Mouse (Mus musculus) G1E (cell line): ENCODE data around the gene Nsl1.

Experiments used
- CTCF ChIP-seq: IDR thresholded peaks from 2 replicates; pipeline ENCODE4 v1.5.1; 2012; ENCODE audit warnings: low read depth, low read length, inconsistent platforms, mixed read lengths
- GATA1 ChIP-seq: IDR thresholded peaks from 2 replicates; pipeline ENCODE4 v1.6.1; 2012; ENCODE audit warnings: borderline replicate concordance, low read length, inconsistent platforms, mixed read lengths
- POLR2AphosphoS5 ChIP-seq: IDR thresholded peaks from 2 replicates; pipeline ENCODE4 v1.6.1; 2012; ENCODE audit warnings: low read depth, low read length, inconsistent platforms; ENCODE audit not compliant: insufficient replicate concordance

- TF ChIP-seq CTCF: no peak
- TF ChIP-seq GATA1: no peak
- no peak for TF ChIP-seq POLR2AphosphoS5
Measured at GRCm38 (mm10) chr1:191041352-191041751, 21.5 kb upstream of the Nsl1 start.
